Mouse (Mus musculus): ENCODE measurements around the gene Adgrv1. TPM values are rescaled to one million over a fixed set of nuclear protein-coding genes. Genes with fewer than 3 reads are reported as not detected.

Adgrv1 gene
- polyA plus RNA-seq, 1 experiment from 2014 or later, result 0.76 TPM

- no peaks in the 10 kb centered on the region for H3K9me3 ChIP-seq (replicated peaks)
- no peak overlapping the region for H3K9ac ChIP-seq
- no peak for ATAC-seq (replicated peaks; ENCODE audit: insufficient number of reproducible peaks, insufficient read depth, low FRiP score, low read depth)
- H3K27me3 ChIP-seq, result no peaks in the 10 kb centered on the region
- no peaks in the 10 kb centered on the region for H3K4me1 ChIP-seq (replicated peaks)
- 76% methylated on average over 3 of the region's 3 CpGs for WGBS
- no peak overlapping the region for H3K4me2 ChIP-seq
- H3K4me3 ChIP-seq, result no peak overlapping the region
- no peak overlapping the region for H3K27ac ChIP-seq
- H3K36me3 ChIP-seq, result no peaks in the 10 kb centered on the region
Measured at GRCm38 (mm10) chr13:81176071-81176470, 456.9 kb downstream of the Adgrv1 start.

- H3K9ac ChIP-seq, result no peak overlapping the region
- ATAC-seq (replicated peaks; ENCODE audit: insufficient number of reproducible peaks, insufficient read depth, low FRiP score, low read depth), result no peak
- 76% methylated on average over 3 of the region's 3 CpGs for WGBS
Measured at GRCm38 (mm10) chr13:81171115-81171514, 461.8 kb downstream of the Adgrv1 start.

GRCm38 (mm10) chr13:81167450-81167849, 465.5 kb downstream of the Adgrv1 start:
- no peaks in the 10 kb centered on the region for H3K27me3 ChIP-seq
- H3K9ac ChIP-seq, result no peak overlapping the region
- H3K4me2 ChIP-seq, result no peak overlapping the region
- no peak overlapping the region for H3K27ac ChIP-seq
- H3K4me3 ChIP-seq, result no peak overlapping the region
- H3K9me3 ChIP-seq (replicated peaks), result no peaks in the 10 kb centered on the region
- ATAC-seq (replicated peaks; ENCODE audit: insufficient number of reproducible peaks, insufficient read depth, low FRiP score, low read depth), result no peak
- H3K4me1 ChIP-seq (replicated peaks), result no peaks in the 10 kb centered on the region
- no peaks in the 10 kb centered on the region for H3K36me3 ChIP-seq
- WGBS, result 78% methylated on average over 6 of the region's 6 CpGs

More at GRCm38 (mm10) chr13:81171115-81171514, 461.8 kb downstream of the Adgrv1 start:
- Histone ChIP-seq H3K4me2 (no peak overlapping the region), H3K36me3 (no peaks in the 10 kb centered on the region), H3K27me3 (no peaks in the 10 kb centered on the region), H3K27ac (no peak overlapping the region), H3K4me1 (replicated peaks) (no peaks in the 10 kb centered on the region), H3K4me3 (no peak overlapping the region), H3K9me3 (replicated peaks) (no peaks in the 10 kb centered on the region)

GRCm38 (mm10) chr13:81159808-81160207, 473.1 kb downstream of the Adgrv1 start:
- no peak overlapping the region for H3K9ac ChIP-seq
- 46% methylated on average over 2 of the region's 2 CpGs for WGBS
- H3K9me3 ChIP-seq (replicated peaks), result no peaks in the 10 kb centered on the region
- ATAC-seq (replicated peaks; ENCODE audit: insufficient number of reproducible peaks, insufficient read depth, low FRiP score, low read depth), result no peak
- H3K4me1 ChIP-seq (replicated peaks), result no peaks in the 10 kb centered on the region
- H3K4me3 ChIP-seq, result no peak overlapping the region
- no peaks in the 10 kb centered on the region for H3K27me3 ChIP-seq
- no peak overlapping the region for H3K4me2 ChIP-seq
- H3K36me3 ChIP-seq, result no peaks in the 10 kb centered on the region
- H3K27ac ChIP-seq, result no peak overlapping the region

GRCm38 (mm10) chr13:81155322-81155721, 477.6 kb downstream of the Adgrv1 start:
- Histone ChIP-seq H3K27me3 (no peaks in the 10 kb centered on the region), H3K27ac (no peak overlapping the region), H3K4me2 (no peak overlapping the region), H3K9ac (no peak overlapping the region), H3K4me3 (no peak overlapping the region), H3K9me3 (replicated peaks) (no peaks in the 10 kb centered on the region), H3K4me1 (replicated peaks) (no peaks in the 10 kb centered on the region), H3K36me3 (no peaks in the 10 kb centered on the region)
- no peak for ATAC-seq (replicated peaks; ENCODE audit: insufficient number of reproducible peaks, insufficient read depth, low FRiP score, low read depth)

- WGBS, result 67% methylated on average over 1 of the region's 1 CpGs
- Histone ChIP-seq H3K4me1 (replicated peaks) (no peaks in the 10 kb centered on the region), H3K4me3 (no peak overlapping the region), H3K27me3 (no peaks in the 10 kb centered on the region), H3K9ac (no peak overlapping the region), H3K36me3 (no peaks in the 10 kb centered on the region), H3K27ac (no peak overlapping the region), H3K4me2 (no peak overlapping the region), H3K9me3 (replicated peaks) (no peaks in the 10 kb centered on the region)
- no peak for ATAC-seq (replicated peaks; ENCODE audit: insufficient number of reproducible peaks, insufficient read depth, low FRiP score, low read depth)
Measured at GRCm38 (mm10) chr13:81144434-81144833, 488.5 kb downstream of the Adgrv1 start.

- H3K27me3 ChIP-seq, result no peaks in the 10 kb centered on the region
- H3K9me3 ChIP-seq (replicated peaks), result no peaks in the 10 kb centered on the region
- H3K36me3 ChIP-seq, result no peaks in the 10 kb centered on the region
- no peak overlapping the region for H3K4me3 ChIP-seq
- H3K4me1 ChIP-seq (replicated peaks), result no peaks in the 10 kb centered on the region
- no peak for ATAC-seq (replicated peaks; ENCODE audit: insufficient number of reproducible peaks, insufficient read depth, low FRiP score, low read depth)
- WGBS, result 80% methylated on average over 6 of the region's 6 CpGs
- no peak overlapping the region for H3K27ac ChIP-seq
- H3K4me2 ChIP-seq, result no peak overlapping the region
- no peak overlapping the region for H3K9ac ChIP-seq
Measured at GRCm38 (mm10) chr13:81142268-81142884, 490.6 kb downstream of the Adgrv1 start.

GRCm38 (mm10) chr13:81136652-81137422, 496.1 kb downstream of the Adgrv1 start:
- H3K9me3 ChIP-seq (replicated peaks), result no peaks in the 10 kb centered on the region
- H3K27ac ChIP-seq, result peak overlapping the region; percentile 30; the same call in 1 of the 2 replicates
- peaks cover 42% of the 10 kb centered on the region for H3K4me1 ChIP-seq (replicated peaks)
- no peak overlapping the region for H3K4me3 ChIP-seq
- no peak overlapping the region for H3K9ac ChIP-seq
- peak; percentile 60 for ATAC-seq (replicated peaks; ENCODE audit: insufficient number of reproducible peaks, insufficient read depth, low FRiP score, low read depth)
- no peaks in the 10 kb centered on the region for H3K36me3 ChIP-seq
- WGBS, result 38% methylated on average over 11 of the region's 11 CpGs
- no peak overlapping the region for H3K4me2 ChIP-seq
- H3K27me3 ChIP-seq, result no peaks in the 10 kb centered on the region

GRCm38 (mm10) chr13:81135953-81136352, 497.0 kb downstream of the Adgrv1 start:
- no peak overlapping the region for H3K9ac ChIP-seq
- H3K27ac ChIP-seq, result peak overlapping the region; percentile 33; the same call in 1 of the 2 replicates
- no peak for ATAC-seq (replicated peaks; ENCODE audit: insufficient number of reproducible peaks, insufficient read depth, low FRiP score, low read depth)
- WGBS, result 77% methylated on average over 10 of the region's 10 CpGs
- no peaks in the 10 kb centered on the region for H3K36me3 ChIP-seq
- no peaks in the 10 kb centered on the region for H3K9me3 ChIP-seq (replicated peaks)
- no peak overlapping the region for H3K4me3 ChIP-seq
- H3K4me1 ChIP-seq (replicated peaks), result peaks cover 51% of the 10 kb centered on the region
- no peak overlapping the region for H3K4me2 ChIP-seq
- H3K27me3 ChIP-seq, result no peaks in the 10 kb centered on the region

- Histone ChIP-seq H3K27me3 (no peaks in the 10 kb centered on the region), H3K27ac (no peak overlapping the region), H3K4me2 (no peak overlapping the region), H3K9ac (no peak overlapping the region), H3K4me1 (replicated peaks) (peaks cover 56% of the 10 kb centered on the region), H3K9me3 (replicated peaks) (no peaks in the 10 kb centered on the region), H3K4me3 (no peak overlapping the region), H3K36me3 (no peaks in the 10 kb centered on the region)
- ATAC-seq (replicated peaks; ENCODE audit: insufficient number of reproducible peaks, insufficient read depth, low FRiP score, low read depth), result no peak
Measured at GRCm38 (mm10) chr13:81134412-81134811, 498.5 kb downstream of the Adgrv1 start.

GRCm38 (mm10) chr13:81133336-81133735, 499.6 kb downstream of the Adgrv1 start:
- Histone ChIP-seq H3K4me3 (no peak overlapping the region), H3K27ac (peak overlapping the region; percentile 15; the same call in 1 of the 2 replicates), H3K9ac (no peak overlapping the region), H3K9me3 (replicated peaks) (no peaks in the 10 kb centered on the region), H3K36me3 (no peaks in the 10 kb centered on the region), H3K4me2 (no peak overlapping the region), H3K4me1 (replicated peaks) (peaks cover 56% of the 10 kb centered on the region), H3K27me3 (no peaks in the 10 kb centered on the region)
- no peak for ATAC-seq (replicated peaks; ENCODE audit: insufficient number of reproducible peaks, insufficient read depth, low FRiP score, low read depth)
- 71% methylated on average over 4 of the region's 4 CpGs for WGBS

- Histone ChIP-seq H3K4me1 (replicated peaks) (peaks cover 56% of the 10 kb centered on the region), H3K9me3 (replicated peaks) (no peaks in the 10 kb centered on the region), H3K27me3 (no peaks in the 10 kb centered on the region), H3K27ac (peak overlapping the region; percentile 88), H3K4me3 (no peak overlapping the region), H3K9ac (no peak overlapping the region), H3K36me3 (no peaks in the 10 kb centered on the region), H3K4me2 (no peak overlapping the region)
- no peak for ATAC-seq (replicated peaks; ENCODE audit: insufficient number of reproducible peaks, insufficient read depth, low FRiP score, low read depth)
- 77% methylated on average over 5 of the region's 5 CpGs for WGBS
Measured at GRCm38 (mm10) chr13:81132691-81133090, 500.3 kb downstream of the Adgrv1 start.
